Comparison of ENCODE assay signal across 46 mouse cellular contexts in genomic region chr10:75725449-75725848, GRCm38 (mm10). TPM values are rescaled to one million over a fixed set of nuclear protein-coding genes. Genes with fewer than 3 reads are reported as not detected.
"Had no signal": no experiment of that assay in that cellular context is flagged by ENCODE, and none has a peak within 500 bp of the region (broad histone marks: within the 10 kb centered on the region; RNA-seq: fewer than 3 reads in every experiment).

No protein-coding gene starts in this region.

- H3K27me3 ChIP-seq: heart, embryonic 12.5 days; heart, embryonic 13.5 days; heart, embryonic 15.5 days; hindbrain, embryonic 12.5 days; hindbrain, embryonic 13.5 days; hindbrain, embryonic 15.5 days; intestine, embryonic 15.5 days; kidney, embryonic 15.5 days had no signal

- H3K27ac ChIP-seq: heart, embryonic 10.5 days; heart, embryonic 13.5 days; heart, embryonic 15.5 days; hindbrain, embryonic 10.5 days; hindbrain, embryonic 12.5 days; hindbrain, embryonic 13.5 days; hindbrain, embryonic 14.5 days; hindbrain, embryonic 15.5 days; hindbrain, postnatal 0 days; intestine, embryonic 15.5 days; kidney, embryonic 15.5 days; kidney, postnatal 0 days; layer of hippocampus, adult 2 months; left cerebral cortex, adult 2 months had no signal

- H3K4me2 ChIP-seq: heart, embryonic 11.5 days; heart, embryonic 12.5 days; heart, embryonic 13.5 days; heart, embryonic 15.5 days; hindbrain, embryonic 12.5 days; hindbrain, embryonic 13.5 days; hindbrain, embryonic 14.5 days; hindbrain, embryonic 15.5 days; intestine, embryonic 15.5 days; kidney, embryonic 15.5 days had no signal

- H3K9me3 ChIP-seq: heart, embryonic 10.5 days; heart, embryonic 12.5 days; heart, embryonic 13.5 days; heart, embryonic 15.5 days; hindbrain, embryonic 10.5 days; hindbrain, embryonic 12.5 days; hindbrain, embryonic 13.5 days; hindbrain, embryonic 15.5 days; intestine, embryonic 15.5 days; kidney, embryonic 15.5 days had no signal

- H3K4me1 ChIP-seq: heart, embryonic 10.5 days; heart, embryonic 12.5 days; heart, embryonic 13.5 days; heart, embryonic 15.5 days; hindbrain, embryonic 10.5 days; hindbrain, embryonic 12.5 days; hindbrain, embryonic 13.5 days; hindbrain, embryonic 15.5 days; intestine, embryonic 15.5 days; kidney, embryonic 15.5 days had no signal

- H3K9ac ChIP-seq: heart, embryonic 12.5 days; heart, embryonic 13.5 days; heart, embryonic 15.5 days; hindbrain, embryonic 12.5 days; hindbrain, embryonic 13.5 days; hindbrain, embryonic 14.5 days; hindbrain, embryonic 15.5 days; intestine, embryonic 15.5 days; kidney, embryonic 15.5 days had no signal

- H3K4me3 ChIP-seq: heart, embryonic 10.5 days; heart, embryonic 12.5 days; heart, embryonic 13.5 days; heart, embryonic 15.5 days; hindbrain, embryonic 10.5 days; hindbrain, embryonic 12.5 days; hindbrain, embryonic 13.5 days; hindbrain, embryonic 15.5 days; intestine, embryonic 15.5 days; kidney, embryonic 15.5 days; layer of hippocampus, adult 2 months; left cerebral cortex, adult 2 months had no signal

- DNase-seq: heart, postnatal 10 days; heart, postnatal 14 days; heart, postnatal 36 days; heart, postnatal 4 days; kidney, adult 11 months; kidney, adult 18-20 months; kidney, adult 2 months; kidney, adult 8-10 months; kidney, adult 9 months; kidney, postnatal 10 days; kidney, postnatal 14 days; kidney, postnatal 25 days; kidney, postnatal 4 days; layer of hippocampus, adult 9-11 months; layer of hippocampus, postnatal 36 days had no signal

RNA-seq across cellular contexts. Expression of gene Gm20441, which starts 55.3 kb away (rescaled TPM):
- total RNA-seq: heart, postnatal 10 days; heart, postnatal 14 days; heart, postnatal 36 days; heart, postnatal 4 days; hematopoietic stem cell, adult 5-6 weeks; hindbrain, postnatal 0 days; layer of hippocampus, adult 18-20 months; layer of hippocampus, adult 8-10 months; layer of hippocampus, postnatal 10 days; layer of hippocampus, postnatal 14 days; layer of hippocampus, postnatal 25 days; layer of hippocampus, postnatal 36 days; left cerebral cortex, adult 18-20 months; left cerebral cortex, adult 2 months had no signal
- polyA plus RNA-seq: heart, embryonic 10.5 days; heart, embryonic 11.5 days; heart, embryonic 12.5 days; heart, embryonic 13.5 days; heart, embryonic 14.5 days; heart, embryonic 15.5 days; heart, embryonic 16.5 days; heart, postnatal 0 days; hindbrain, embryonic 10.5 days; hindbrain, embryonic 11.5 days; hindbrain, embryonic 12.5 days; hindbrain, embryonic 13.5 days; hindbrain, embryonic 14.5 days; hindbrain, embryonic 15.5 days; hindbrain, postnatal 0 days; inflammation-experienced regulatory T-cells, adult 6 months; intestine, embryonic 14.5 days; intestine, embryonic 15.5 days; intestine, embryonic 16.5 days; kidney, adult 2 months; kidney, embryonic 14.5 days had no signal
